Mouse (Mus musculus): ENCODE measurements at regions not wholly inside any gene's neighbourhood (a gene's known extent, or its start where the extent isn't known, plus 50 kb on each side); places are given as distances from the start of the nearest gene placed in this dataset.

- in situ Hi-C loops (cut with MboI, MseI) = no loop called here
Measured at GRCm38 (mm10) chr4:34484273-34484672, 66.5 kb upstream of the Akirin2 start.

- in situ Hi-C loops (cut with MboI, MseI) = no loop called here
Measured at GRCm38 (mm10) chr4:34485574-34485973, 65.2 kb upstream of the Akirin2 start.

DNA sequence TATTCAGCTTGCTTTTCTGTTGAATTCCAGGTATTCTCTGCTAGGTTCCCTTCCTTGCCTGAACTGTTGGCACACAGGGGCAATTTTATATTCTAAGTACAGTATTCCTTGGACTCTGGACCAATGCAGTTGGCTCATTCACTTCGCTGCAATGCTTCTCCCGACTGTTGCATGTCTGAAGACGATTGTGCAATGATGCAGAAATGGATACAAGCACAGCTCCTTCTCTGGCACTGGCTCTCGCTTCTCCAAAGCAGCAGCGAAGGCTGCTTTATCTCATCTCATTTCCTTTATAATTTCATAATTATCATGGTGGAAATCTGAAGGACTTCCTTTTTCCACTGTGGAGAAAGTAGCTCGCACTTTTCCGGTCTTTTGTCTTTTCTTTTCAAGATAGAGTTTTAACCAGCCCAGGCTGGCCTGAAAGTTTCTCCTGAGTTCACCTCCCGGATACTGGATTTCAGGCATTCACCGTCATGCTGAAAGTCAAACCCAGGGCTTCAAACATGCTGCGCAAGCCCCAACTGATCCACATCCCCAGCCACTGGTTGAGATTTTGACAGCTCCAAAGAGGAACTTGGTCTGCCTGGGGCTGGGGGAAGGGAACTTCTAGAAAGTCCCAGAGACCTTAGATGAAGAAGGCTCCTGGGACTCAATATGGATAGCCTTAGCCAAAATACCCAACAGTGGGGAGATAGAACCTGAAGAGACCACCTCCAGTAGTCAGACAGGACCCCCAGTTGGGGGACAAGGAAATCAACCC is 55.6 kb upstream of the Akirin2 start:
- in situ Hi-C loops (cut with MboI, MseI) = loop anchor here in 1 of 2 experiments (10.0 kb wide), 1 partner anchor 1860 kb away; no protein-coding TSS in a partner anchor

GRCm38 (mm10) chr4:34498325-34498724 is 52.4 kb upstream of the Akirin2 start:
- in situ Hi-C loops (cut with MboI, MseI) = loop anchor here in 1 of 2 experiments (10.0 kb wide), 1 partner anchor 1856 kb away; no protein-coding TSS in a partner anchor

GRCm38 (mm10) chr4:34498781-34499180 is 52.0 kb upstream of the Akirin2 start:
- in situ Hi-C loops (cut with MboI, MseI) = loop anchor here in 1 of 2 experiments (10.0 kb wide), 1 partner anchor 1856 kb away; no protein-coding TSS in a partner anchor

DNA sequence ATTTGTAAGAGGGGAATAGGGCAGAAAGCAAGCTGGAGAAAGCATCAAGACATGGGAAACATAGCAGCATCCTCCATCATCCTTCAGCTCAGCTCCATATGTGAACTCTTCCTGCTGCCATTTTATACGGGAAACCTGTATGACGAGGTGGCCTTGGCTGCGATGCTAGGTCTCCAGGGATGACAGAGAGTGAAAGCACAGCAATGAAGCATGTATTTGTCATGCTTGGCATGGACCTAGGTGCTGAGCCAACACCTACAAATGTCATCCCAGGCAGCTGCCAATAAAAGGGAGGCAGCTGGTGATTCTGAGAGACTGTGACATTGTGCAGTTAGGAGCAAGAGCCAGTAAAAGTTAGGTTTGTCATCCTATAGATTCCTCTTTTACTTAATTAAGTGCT is 51.0 kb upstream of the Akirin2 start:
- in situ Hi-C loops (cut with MboI, MseI) = loop anchor here in 1 of 2 experiments (10.0 kb wide), 1 partner anchor 1855 kb away; no protein-coding TSS in a partner anchor

All from T-helper 17 cell (primary cell).